Mouse (Mus musculus) neural tube, embryonic 10.5 days (tissue): ENCODE data around the gene Robo2.

Source experiments
- DNase-seq: peaks from one replicate; pipeline ENCODE4 v3.0.0-alpha.2; 2017; ENCODE audit warnings: low spot score; ENCODE audit errors: extremely low spot score

The Robo2 gene

GRCm38 (mm10) chr16:74338969-74339630 is 72.5 kb downstream of the Robo2 start:
- DNase-seq = peak; percentile 33

- no peak for DNase-seq
Observed at GRCm38 (mm10) chr16:74321666-74322371, 89.8 kb downstream of the Robo2 start.

- no peak for DNase-seq
Observed at GRCm38 (mm10) chr16:74316150-74316549, 95.5 kb downstream of the Robo2 start.

GRCm38 (mm10) chr16:74313222-74313621 is 98.4 kb downstream of the Robo2 start:
- no peak for DNase-seq

GRCm38 (mm10) chr16:74307543-74307887 is 104.1 kb downstream of the Robo2 start:
- no peak for DNase-seq

- DNase-seq = no peak
Observed at GRCm38 (mm10) chr16:74306876-74307542, 104.6 kb downstream of the Robo2 start.

- no peak for DNase-seq
Observed at GRCm38 (mm10) chr16:74287878-74288277, 123.7 kb downstream of the Robo2 start.

- DNase-seq = no peak
Observed at GRCm38 (mm10) chr16:74282549-74282948, 129.1 kb downstream of the Robo2 start.

GRCm38 (mm10) chr16:74276855-74277573 is 134.6 kb downstream of the Robo2 start:
- no peak for DNase-seq

- DNase-seq = no peak
Observed at GRCm38 (mm10) chr16:74274596-74274995, 137.0 kb downstream of the Robo2 start.

- no peak for DNase-seq
Observed at GRCm38 (mm10) chr16:74272993-74273392, 138.6 kb downstream of the Robo2 start.

GRCm38 (mm10) chr16:74258241-74258640 is 153.4 kb downstream of the Robo2 start:
- DNase-seq = no peak

GRCm38 (mm10) chr16:74244452-74244851 is 167.2 kb downstream of the Robo2 start:
- DNase-seq = no peak

- DNase-seq = no peak
Observed at GRCm38 (mm10) chr16:74241534-74241933, 170.1 kb downstream of the Robo2 start.

- no peak for DNase-seq
Observed at GRCm38 (mm10) chr16:74237411-74237930, 174.2 kb downstream of the Robo2 start.

GRCm38 (mm10) chr16:74234393-74235059 is 177.1 kb downstream of the Robo2 start:
- DNase-seq = no peak

- no peak for DNase-seq
Observed at GRCm38 (mm10) chr16:74233596-74233995, 178.0 kb downstream of the Robo2 start.

GRCm38 (mm10) chr16:74227285-74227684 is 184.3 kb downstream of the Robo2 start:
- no peak for DNase-seq

- no peak for DNase-seq
Observed at GRCm38 (mm10) chr16:74225423-74226272, 186.0 kb downstream of the Robo2 start.

GRCm38 (mm10) chr16:74222501-74222900 is 189.1 kb downstream of the Robo2 start:
- peak; percentile 24 for DNase-seq
